Mouse (Mus musculus) adrenal gland, postnatal 14 days (tissue): ENCODE results near the gene Actb. TPM values are rescaled to one million over a fixed set of nuclear protein-coding genes. Genes with fewer than 3 reads are reported as not detected.
"Not testable (repeated sequence)": the region's sequence is repeated elsewhere in the genome, so short reads cannot be mapped to it uniquely, and the experiment has no call there.

Experiments used
- DNase-seq: peaks from one replicate; pipeline ENCODE4 v3.0.0; 2021; ENCODE audit warnings: mixed read lengths
- total RNA-seq: library from RNA; stranded (reverse); gene quantifications from 2 replicates; pipeline ENCODE4 v1.2.3, GENCODE M21; 2021

The Actb gene
- total RNA-seq, 1 experiment from 2014 or later: 2,967 TPM

DNA sequence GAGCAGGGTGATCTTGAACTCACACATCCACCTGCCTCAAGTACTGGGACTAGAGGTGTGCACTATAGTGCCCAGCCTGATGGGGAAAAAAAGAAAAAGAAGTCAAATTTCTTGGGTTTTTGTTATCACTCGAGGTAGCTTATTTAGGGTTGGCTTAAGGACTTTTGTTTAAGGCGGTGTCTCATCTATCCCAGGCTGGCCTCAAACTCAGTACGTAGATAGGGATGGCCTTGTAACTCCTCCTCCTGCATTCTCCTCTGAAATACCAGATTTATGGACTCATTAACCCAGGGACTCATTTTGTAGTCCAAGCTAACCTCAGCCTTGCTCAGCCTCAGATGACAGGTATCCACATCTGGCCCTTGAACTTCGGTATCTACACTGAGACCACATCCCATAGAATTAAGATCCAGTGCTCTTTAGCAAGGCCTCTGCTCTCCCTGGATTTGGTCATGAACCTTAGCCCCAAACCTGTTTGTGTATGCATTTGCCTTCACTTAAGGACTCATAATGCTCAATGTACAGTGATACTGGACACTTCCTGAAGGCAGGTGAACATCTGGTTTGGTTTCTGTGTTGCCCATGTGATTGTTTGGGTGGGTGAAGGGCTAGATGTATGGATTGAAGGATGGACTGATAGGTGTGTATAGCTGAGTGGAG, 4.6 kb downstream of the Actb start:
- DNase-seq: no peak

DNA sequence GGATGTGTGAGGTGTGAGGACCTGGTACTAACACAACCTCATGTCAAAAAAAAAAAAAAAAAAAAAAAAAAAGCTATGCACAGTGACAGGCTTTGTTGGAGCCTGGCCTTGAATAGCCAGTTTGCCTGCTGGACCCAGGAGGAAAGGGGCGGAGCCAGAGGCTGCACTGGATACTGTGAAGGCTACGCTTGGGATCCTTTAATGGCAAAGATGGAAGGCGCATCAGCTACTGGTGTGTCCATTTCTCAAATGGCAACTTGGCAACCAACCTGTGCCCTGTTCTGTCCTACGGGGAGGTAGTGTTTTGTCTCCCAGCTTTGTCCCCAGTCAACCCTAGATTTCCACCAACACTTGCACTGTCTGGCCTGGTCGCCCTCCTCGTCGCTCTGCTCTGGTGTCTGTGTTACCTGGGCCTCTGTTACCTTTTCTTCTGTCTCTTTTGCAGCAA, 5.2 kb downstream of the Actb start:
- peak; percentile 71 for DNase-seq

- no peak for DNase-seq
Measured at GRCm38 (mm10) chr5:142900651-142901050, 5.9 kb downstream of the Actb start.

- no peak for DNase-seq
Measured at GRCm38 (mm10) chr5:142899932-142900533, 6.5 kb downstream of the Actb start.

DNA sequence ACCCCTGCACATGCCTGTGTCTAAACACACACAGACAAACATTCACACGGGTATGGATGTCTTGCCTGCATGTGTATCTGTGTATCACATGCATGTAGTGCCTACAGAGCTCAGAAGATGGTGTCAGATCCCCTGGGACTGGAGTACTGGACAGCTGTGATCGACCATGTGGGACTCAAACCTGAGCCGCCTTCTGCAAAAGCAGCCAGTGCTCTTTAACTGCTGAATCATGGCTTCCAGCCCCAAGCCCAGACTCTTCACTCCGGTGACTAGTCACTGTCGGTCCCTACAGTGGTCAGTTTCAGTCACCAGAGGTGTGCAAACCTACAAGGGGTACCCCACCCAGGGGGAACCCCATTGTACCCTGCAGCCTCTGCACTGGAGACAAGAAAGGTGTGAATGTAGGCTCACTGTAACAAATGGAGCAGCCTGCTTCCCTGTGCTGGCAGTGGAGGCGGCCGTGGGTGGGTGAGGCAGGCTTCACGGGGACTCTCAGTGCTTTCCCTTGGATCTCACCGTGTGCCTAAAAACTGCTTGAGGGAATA, 7.4 kb downstream of the Actb start:
- no peak for DNase-seq

- DNase-seq: no peak
Measured at GRCm38 (mm10) chr5:142898316-142898715, 8.2 kb downstream of the Actb start.

- DNase-seq: no peak
Measured at GRCm38 (mm10) chr5:142897568-142898248, 8.8 kb downstream of the Actb start.

GRCm38 (mm10) chr5:142896713-142897112, 9.8 kb downstream of the Actb start:
- no peak for DNase-seq

DNA sequence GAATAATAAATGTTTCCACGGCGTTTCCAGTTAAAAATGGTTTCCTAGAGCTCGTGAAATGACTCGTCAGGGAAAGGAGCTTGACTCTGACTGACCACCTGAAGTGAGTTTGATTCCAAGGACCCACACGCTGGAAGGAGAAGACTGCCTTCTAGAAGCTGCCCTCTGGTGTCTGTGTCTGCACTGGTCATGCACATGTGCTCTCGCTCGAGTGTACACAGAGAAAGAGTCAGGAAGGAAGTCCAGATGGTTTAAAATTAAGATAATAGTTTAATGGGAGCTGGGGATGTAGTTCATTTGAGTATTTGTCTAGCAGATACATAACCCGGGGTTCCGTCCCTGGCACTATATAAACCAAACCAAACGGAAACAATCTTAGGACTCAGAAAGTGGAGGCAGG, 10.4 kb downstream of the Actb start:
- DNase-seq: no peak

DNA sequence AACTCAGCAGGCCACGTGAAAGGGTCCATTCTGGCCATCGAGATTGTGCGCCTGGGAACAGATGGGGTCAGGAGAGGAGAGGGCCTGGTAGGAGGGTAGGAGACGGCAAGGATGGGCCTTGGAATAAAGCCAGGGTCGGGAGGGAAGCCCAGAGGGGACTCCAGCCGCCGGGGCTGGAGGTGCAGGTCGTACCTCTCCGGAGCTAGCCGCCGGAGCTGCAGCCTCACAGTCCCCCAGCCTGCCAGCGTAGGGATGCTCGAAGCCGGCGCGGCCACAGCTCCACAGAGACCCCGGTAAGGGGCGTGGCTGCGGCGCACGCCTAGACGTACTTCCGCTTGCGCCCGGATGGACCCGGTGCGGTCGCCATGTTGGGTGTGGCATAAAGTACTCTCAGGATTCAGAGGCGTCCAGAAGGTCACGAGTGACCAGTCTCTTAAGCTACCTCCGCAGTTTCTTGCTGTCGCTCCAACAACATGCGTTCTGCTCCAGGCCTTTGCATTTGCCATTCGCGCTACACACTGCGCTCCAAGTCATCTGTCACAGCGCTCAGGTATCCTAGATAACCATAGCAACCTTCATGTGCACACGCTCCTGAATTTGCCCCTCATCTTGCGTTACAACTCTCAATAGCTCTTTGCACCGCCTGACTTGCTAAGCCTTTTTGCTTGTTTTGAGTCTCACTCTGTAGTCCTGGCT, 11.5 kb downstream of the Actb start, which contains the start of gene Fbxl18:
Fbxl18 (minus strand) TSS at position 504 of the 696 bp plus-strand sequence.
- peak; percentile 95 for DNase-seq

DNA sequence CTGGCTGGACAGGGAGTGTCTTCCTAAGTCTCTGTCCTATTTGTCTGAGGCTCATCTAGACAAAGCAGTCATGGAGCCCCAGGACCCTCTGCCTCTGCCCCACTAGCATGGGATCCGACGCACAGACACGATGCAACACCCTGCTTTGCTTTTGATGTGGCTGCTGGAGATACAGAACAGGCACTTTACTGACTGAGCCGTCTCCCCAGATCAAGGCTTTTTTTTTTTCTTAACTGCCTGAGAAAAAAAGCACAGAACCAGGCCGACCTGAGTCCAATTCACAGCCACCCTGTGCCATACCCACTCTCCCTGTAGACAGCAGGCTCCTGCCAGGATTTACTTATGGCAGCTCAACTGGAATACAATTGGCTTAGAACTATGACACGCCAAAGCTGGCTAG, 15.2 kb downstream of the Actb start:
- no peak for DNase-seq

DNA sequence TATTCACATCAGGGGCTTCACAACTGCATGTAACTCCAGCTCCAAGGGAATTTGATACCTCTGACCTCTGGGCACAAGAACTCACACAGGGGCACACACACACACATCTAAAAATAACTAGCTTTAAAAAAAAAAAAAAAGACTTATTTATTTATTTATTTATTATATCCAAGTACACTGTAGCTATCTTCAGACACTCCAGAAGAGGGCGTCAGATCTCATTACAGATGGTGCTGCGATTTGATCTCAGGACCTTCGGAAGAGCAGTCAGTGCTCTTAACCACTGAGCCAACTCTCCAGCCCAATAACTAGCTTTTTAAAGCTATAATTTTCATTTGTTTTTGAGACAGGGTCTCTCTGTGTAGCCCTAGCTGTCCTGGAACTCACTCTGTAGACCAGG, 19.0 kb downstream of the Actb start:
- DNase-seq: not testable (repeated sequence)

DNA sequence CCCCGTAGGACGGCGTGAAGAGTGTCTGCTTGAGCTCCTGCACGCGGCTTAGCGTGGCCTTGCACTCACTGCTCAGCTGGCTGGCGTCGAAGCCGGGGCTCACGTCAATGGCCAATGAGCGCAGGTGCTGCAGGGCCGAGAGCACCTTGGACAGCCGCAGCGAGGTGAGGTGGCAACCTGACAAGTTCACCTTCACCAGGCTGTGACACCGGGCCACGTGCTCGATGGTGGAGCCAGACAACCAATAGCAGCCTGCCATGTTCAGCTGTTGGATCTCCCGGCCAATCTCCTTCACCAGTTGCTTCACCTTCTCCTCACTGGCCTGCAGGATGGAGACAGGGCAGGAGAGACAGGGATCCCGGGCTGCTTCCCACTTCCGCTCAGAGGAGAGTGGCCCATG, 19.8 kb downstream of the Actb start:
- no peak for DNase-seq

GRCm38 (mm10) chr5:142886181-142886580, 20.4 kb downstream of the Actb start:
- no peak for DNase-seq

- no peak for DNase-seq
Measured at GRCm38 (mm10) chr5:142882471-142882870, 24.1 kb downstream of the Actb start.

DNA sequence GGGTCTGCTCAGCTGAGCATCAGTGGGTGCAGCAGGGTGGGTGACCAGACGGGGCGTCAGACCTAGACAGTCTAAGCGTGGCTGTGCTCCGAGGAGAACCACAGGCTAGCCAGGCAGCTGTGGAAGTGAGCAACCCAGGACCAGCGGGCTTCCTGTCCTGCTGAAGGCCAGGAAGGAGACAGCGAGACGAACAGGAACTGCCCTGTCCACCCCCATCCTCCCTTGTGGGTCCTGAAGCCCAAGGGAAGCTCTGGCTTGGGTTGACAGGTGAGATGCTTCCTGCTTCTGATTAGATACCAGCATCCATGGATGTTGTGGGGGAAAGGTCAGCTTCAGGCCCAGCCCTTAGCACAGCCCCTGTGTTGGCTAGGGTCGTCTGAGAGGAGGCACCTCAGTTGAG, 24.6 kb downstream of the Actb start:
- no peak for DNase-seq

GRCm38 (mm10) chr5:142880806-142881516, 25.6 kb downstream of the Actb start:
- DNase-seq: peak; percentile 59

DNA sequence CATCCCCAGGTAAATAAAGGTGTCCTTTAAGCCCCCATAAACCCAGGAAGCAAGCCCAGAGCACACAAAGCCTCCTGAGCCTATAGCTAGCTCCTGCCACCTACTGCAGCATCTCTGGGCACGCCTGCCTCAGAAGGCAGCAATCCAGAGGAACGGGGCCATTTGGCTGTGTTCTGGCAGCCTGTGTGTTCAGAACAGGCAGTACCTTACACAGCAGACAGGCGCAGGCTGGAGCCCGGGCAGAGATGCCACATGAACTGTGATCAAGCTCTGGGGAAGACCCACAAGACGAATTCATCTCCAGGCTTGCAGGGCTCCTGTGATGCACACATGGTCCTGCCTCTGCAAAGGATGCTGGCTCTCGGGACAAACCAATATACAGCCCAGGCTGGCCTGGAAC, 26.3 kb downstream of the Actb start:
- no peak for DNase-seq

- DNase-seq: peak; percentile 88
Measured at GRCm38 (mm10) chr5:142879318-142880175, 27.0 kb downstream of the Actb start.

DNA sequence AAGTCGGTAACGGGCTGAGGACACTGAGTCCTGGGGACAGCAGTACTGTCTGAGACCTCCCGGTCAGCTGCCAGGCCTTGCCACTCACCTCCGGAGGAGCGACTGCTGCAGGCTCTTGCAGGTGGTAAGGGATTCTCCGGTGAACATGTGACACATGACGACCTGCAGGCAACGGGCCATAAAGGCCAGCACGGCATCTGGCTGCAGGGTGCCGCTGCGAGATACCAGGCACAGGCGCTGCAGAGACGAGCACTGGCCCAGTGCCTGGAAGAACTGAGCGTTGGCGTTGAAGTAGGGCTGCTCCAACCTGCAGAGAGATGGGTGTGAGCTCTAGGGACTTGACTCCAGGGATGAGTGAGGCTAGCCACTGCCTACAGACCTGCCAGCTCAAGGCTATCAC, 28.0 kb downstream of the Actb start:
- DNase-seq: no peak
